Comparison of ENCODE assay signal across 8 mouse cellular contexts in the genomic region with DNA sequence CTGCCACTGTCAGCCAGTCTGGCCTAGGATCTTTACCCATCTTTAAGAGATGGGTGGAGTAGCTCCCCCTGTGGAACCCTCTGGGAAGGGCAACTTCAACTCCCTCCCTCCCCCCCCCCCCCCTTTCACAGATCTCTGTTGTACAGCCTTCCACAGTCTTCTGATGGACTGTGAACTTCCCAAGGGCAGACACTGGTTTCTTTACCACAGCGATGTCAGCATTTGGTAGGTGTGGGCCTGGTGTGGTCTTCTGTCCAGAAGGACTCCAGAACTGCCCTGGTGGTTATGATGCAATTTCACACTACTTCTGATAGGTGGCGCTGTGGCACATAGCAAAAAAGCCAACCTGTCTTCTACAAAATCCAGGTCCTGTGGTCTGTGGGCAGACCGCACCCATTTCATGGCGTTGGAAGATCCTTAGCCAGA. TPM values are rescaled to one million over a fixed set of nuclear protein-coding genes. Genes with fewer than 3 reads are reported as not detected.
A peak's percentile ranks its signal among the peaks of the same experiment; 100 is the strongest.
DNase-seq lines count a peak whose midpoint lies in the region; ATAC-seq and TF ChIP-seq lines count a peak whose summit lies in the region.

No protein-coding gene starts in this region.

- H3K27ac ChIP-seq in bone marrow macrophage, adult 2 months (ENCODE audit: insufficient read depth, low read depth, low read length): no peak overlapping the region
- no peak overlapping the region for H3K27ac ChIP-seq in hindbrain, embryonic 14.5 days
- H3K27ac ChIP-seq in midbrain, embryonic 14.5 days (replicated peaks; ENCODE audit: low read depth, low read length): no peak overlapping the region
- no peak overlapping the region for H3K27ac ChIP-seq in thymus, adult 2 months (ENCODE audit: control insufficient read depth, insufficient read depth, low read length)

- TF ChIP-seq POLR2A in bone marrow macrophage, adult 2 months (IDR thresholded peaks at IDR 0.05; ENCODE audit: borderline replicate concordance, low read depth, low read length): no peak
- TF ChIP-seq POLR2A in thymus, adult 2 months (IDR thresholded peaks at IDR 0.05; ENCODE audit: control insufficient read depth, extremely low read depth, insufficient read depth, low read length, poor library complexity): no peak

- intact Hi-C loops in left cerebral cortex, postnatal 14 days (cut with DNase I): no loop called here

- ATAC-seq in erythroblast, adult 5-6 weeks (replicated peaks; ENCODE audit: low FRiP score, poor library complexity, severe bottlenecking): peak; percentile 50
- ATAC-seq in hindbrain, embryonic 14.5 days (ENCODE audit: low FRiP score): no peak
- ATAC-seq in midbrain, embryonic 14.5 days (ENCODE audit: low FRiP score, low TSS enrichment): peak; percentile 55; the same call in 1 of the 2 replicates

- H3K4me3 ChIP-seq in bone marrow macrophage, adult 2 months (ENCODE audit: insufficient read depth, low read length): no peak overlapping the region
- no peak overlapping the region for H3K4me3 ChIP-seq in hindbrain, embryonic 14.5 days (replicated peaks; ENCODE audit: low read length)
- H3K4me3 ChIP-seq in midbrain, embryonic 14.5 days (replicated peaks; ENCODE audit: low read depth, low read length): no peak overlapping the region
- H3K4me3 ChIP-seq in thymus, adult 2 months (ENCODE audit: control insufficient read depth, insufficient read depth, low read length): no peak overlapping the region

- H3K36me3 ChIP-seq in hindbrain, embryonic 14.5 days (replicated peaks; ENCODE audit: control insufficient read depth, insufficient read depth): no peaks in the 10 kb centered on the region
- H3K36me3 ChIP-seq in midbrain, embryonic 14.5 days (ENCODE audit: control insufficient read depth, insufficient read depth, low read length): no peaks in the 10 kb centered on the region
- H3K36me3 ChIP-seq in thymus, adult 2 months (ENCODE audit: control insufficient read depth, insufficient read depth, low read length): no peaks in the 10 kb centered on the region

- H3K4me2 ChIP-seq in hindbrain, embryonic 14.5 days (replicated peaks): no peak overlapping the region
- no peak overlapping the region for H3K4me2 ChIP-seq in midbrain, embryonic 14.5 days (ENCODE audit: low read length)

- no peak overlapping the region for H3K9ac ChIP-seq in hindbrain, embryonic 14.5 days
- no peak overlapping the region for H3K9ac ChIP-seq in midbrain, embryonic 14.5 days (replicated peaks; ENCODE audit: low read length)

- WGBS in hindbrain, embryonic 14.5 days: 32% methylated on average over 4 of the region's 4 CpGs
- WGBS in midbrain, embryonic 14.5 days: 27% methylated on average over 4 of the region's 4 CpGs
- 17% methylated on average over 4 of the region's 4 CpGs for WGBS in thymus, adult 2 months

- peak; percentile 92 for TF ChIP-seq CTCF in bone marrow macrophage, adult 2 months (IDR thresholded peaks at IDR 0.05; ENCODE audit: low read depth, low read length)
- peak; percentile 52; the same call in 1 of the 2 replicates for TF ChIP-seq CTCF in thymus, adult 2 months (IDR thresholded peaks at IDR 0.05; ENCODE audit: borderline replicate concordance, control insufficient read depth, extremely low read depth, insufficient read depth, low read length, poor library complexity)

- no peaks in the 10 kb centered on the region for H3K27me3 ChIP-seq in hindbrain, embryonic 14.5 days (ENCODE audit: control insufficient read depth, insufficient read depth, low read length)
- H3K27me3 ChIP-seq in midbrain, embryonic 14.5 days (ENCODE audit: control insufficient read depth, insufficient read depth, low read length): no peaks in the 10 kb centered on the region
- H3K27me3 ChIP-seq in thymus, adult 2 months (ENCODE audit: control insufficient read depth, insufficient read depth, low read length): no peaks in the 10 kb centered on the region

- DNase-seq in right cerebral cortex, adult 18-20 months: peak; percentile 55
- no peak for DNase-seq in right cerebral cortex, postnatal 14 days
- peak; percentile 68 for DNase-seq in hindbrain, embryonic 14.5 days (ENCODE audit: low spot score)
- peak; percentile 42 to 55 for DNase-seq in left cerebral cortex, postnatal 14 days (ENCODE audit: low spot score in 2 of 2)
- peak; percentile 78 for DNase-seq in midbrain, embryonic 14.5 days
- DNase-seq in thymus, adult 2 months: peak; percentile 44

- no peaks in the 10 kb centered on the region for H3K4me1 ChIP-seq in bone marrow macrophage, adult 2 months (ENCODE audit: control insufficient read depth, insufficient read depth, low read length)
- H3K4me1 ChIP-seq in hindbrain, embryonic 14.5 days (replicated peaks; ENCODE audit: control insufficient read depth, insufficient read depth, low read length): no peaks in the 10 kb centered on the region
- H3K4me1 ChIP-seq in midbrain, embryonic 14.5 days (ENCODE audit: control insufficient read depth, insufficient read depth, low read length): no peaks in the 10 kb centered on the region
- H3K4me1 ChIP-seq in thymus, adult 2 months (replicated peaks; ENCODE audit: control insufficient read depth, insufficient read depth, low read length): no peaks in the 10 kb centered on the region

- no peaks in the 10 kb centered on the region for H3K9me3 ChIP-seq in hindbrain, embryonic 14.5 days (ENCODE audit: control insufficient read depth, low read length)
- H3K9me3 ChIP-seq in midbrain, embryonic 14.5 days (ENCODE audit: control insufficient read depth, low read length): no peaks in the 10 kb centered on the region

RNA-seq across cellular contexts. Expression of gene Sec61b, which starts 28.1 kb away (rescaled TPM):
- 149 and 160 TPM in 2 replicates for polyA plus RNA-seq in bone marrow macrophage, adult 2 months (2012; ENCODE audit: insufficient read depth, insufficient read length, missing spikeins)
- 111 and 116 TPM in 2 replicates for total RNA-seq in erythroblast, adult 5-6 weeks (2015; ENCODE audit: low replicate concordance)
- total RNA-seq in erythroblast, adult 5-6 weeks (2017; ENCODE audit: low replicate concordance): 25.0 and 34.6 TPM in 2 replicates
- polyA plus RNA-seq in hindbrain, embryonic 14.5 days (2014; fragmentation: Nextera tagmentation; extraction: Ambion mirVana): 247 and 266 TPM in 2 replicates
- 10 to 100 TPM; 50.7 to 52.0 TPM for total RNA-seq in left cerebral cortex, postnatal 14 days (2021)
- polyA plus RNA-seq in midbrain, embryonic 14.5 days (2014; fragmentation: Nextera tagmentation; extraction: Ambion mirVana): 258 and 296 TPM in 2 replicates
- 338 and 372 TPM in 2 replicates for polyA plus RNA-seq in thymus, adult 2 months (2012; rRNA removed)

RNA-seq across cellular contexts. Expression of gene Alg2, which starts 28.4 kb away (rescaled TPM):
- 15.0 and 15.1 TPM in 2 replicates for polyA plus RNA-seq in bone marrow macrophage, adult 2 months (2012; ENCODE audit: insufficient read depth, insufficient read length, missing spikeins)
- total RNA-seq in erythroblast, adult 5-6 weeks (2015; ENCODE audit: low replicate concordance): 3.8 and 11.1 TPM in 2 replicates
- 2.2 and 14.1 TPM in 2 replicates for total RNA-seq in erythroblast, adult 5-6 weeks (2017; ENCODE audit: low replicate concordance)
- 370 and 390 TPM in 2 replicates for polyA plus RNA-seq in hindbrain, embryonic 14.5 days (2014; fragmentation: Nextera tagmentation; extraction: Ambion mirVana)
- total RNA-seq in left cerebral cortex, postnatal 14 days (2021): 100 to 1,000 TPM; 139 to 152 TPM
- polyA plus RNA-seq in midbrain, embryonic 14.5 days (2014; fragmentation: Nextera tagmentation; extraction: Ambion mirVana): 311 and 339 TPM in 2 replicates
- 37.2 and 37.6 TPM in 2 replicates for polyA plus RNA-seq in thymus, adult 2 months (2012; rRNA removed)
